Mouse (Mus musculus) hindbrain, postnatal 0 days (tissue): ENCODE measurements around the gene Tnip2. TPM values are rescaled to one million over a fixed set of nuclear protein-coding genes. Genes with fewer than 3 reads are reported as not detected.
A peak's percentile ranks its signal among the peaks of the same experiment; 100 is the strongest.

Source experiments
- ATAC-seq: fragments of 200-750 bp; cut with Nextera tagmentation; 2 replicates; pipeline ENCODE4 v1.8.0; 2017; ENCODE audit warnings: mild to moderate bottlenecking, moderate TSS enrichment, moderate library complexity
- DNase-seq: peaks from one replicate; pipeline ENCODE4 v3.0.0-alpha.2; 2015; ENCODE audit warnings: low spot score
- H3K27ac ChIP-seq: fragments of 300-500 bp; sonication (generic); 2 replicates; pipeline ENCODE4 v1.5.1; 2014; ENCODE audit warnings: mild to moderate bottlenecking
- H3K27me3 ChIP-seq: fragments of 300-500 bp; sonication (generic); 2 replicates; pipeline ENCODE4 v1.6.1; 2014; ENCODE audit warnings: low read length, mixed read lengths; ENCODE audit not compliant: insufficient read depth
- H3K36me3 ChIP-seq: fragments of 300-500 bp; sonication (generic); 2 replicates; pipeline ENCODE4 v1.6.1; 2014; ENCODE audit warnings: low read length, mixed read lengths; ENCODE audit not compliant: insufficient read depth
- H3K4me1 ChIP-seq: fragments of 300-500 bp; sonication (generic); 2 replicates; pipeline ENCODE4 v1.6.1; 2014; ENCODE audit warnings: antibody characterized with exemption, low read length, mixed read lengths; ENCODE audit not compliant: insufficient read depth
- H3K4me2 ChIP-seq: fragments of 300-500 bp; sonication (generic); 2 replicates; pipeline ENCODE4 v1.6.1; 2014; ENCODE audit warnings: low read depth, mild to moderate bottlenecking, low read length, moderate library complexity, mixed read lengths
- H3K4me3 ChIP-seq: fragments of 300-500 bp; sonication (generic); 2 replicates; pipeline ENCODE4 v1.5.1; 2014; ENCODE audit warnings: low read length
- H3K9ac ChIP-seq: fragments of 300-500 bp; sonication (generic); replicated peaks from 2 replicates; pipeline ENCODE4 v1.6.1; 2014; ENCODE audit warnings: mild to moderate bottlenecking, low read length, moderate library complexity, mixed read lengths
- H3K9me3 ChIP-seq: fragments of 300-500 bp; sonication (generic); 2 replicates; pipeline ENCODE4 v1.6.1; 2016; ENCODE audit warnings: low read length, mixed read lengths
- CTCF ChIP-seq: IDR thresholded peaks from 2 replicates; pipeline ENCODE4 v1.5.1; 2016; ENCODE audit warnings: antibody characterized with exemption, control low read depth, low read depth
- WGBS: fragments of 180-500 bp; shearing (Covaris S2); extraction: QIAGEN DNeasy Blood & Tissue Kit; methylation state at CpG from one replicate; pipeline ENCODE4 v1.1.7; 2014; 5-methylcytosine and 5-hydroxymethylcytosine counted together
- polyA plus RNA-seq: library from polyadenylated mRNA; unstranded; fragments of >200 nt; fragmentation: Nextera tagmentation; extraction: Ambion mirVana; gene quantifications from 2 replicates; pipeline ENCODE4 v1.2.1, GENCODE M21; 2015
- total RNA-seq: library from RNA; depleted of rRNA; stranded (reverse); fragments of >200 nt; gene quantifications from 2 replicates; pipeline ENCODE4 v1.2.3, GENCODE M21; 2014

Gene Tnip2
- total and polyA plus RNA-seq, 2 experiments from 2014 or later, result 12.8 to 14.5 TPM

- no peak overlapping the region for H3K4me3 ChIP-seq
- no peak overlapping the region for H3K4me2 ChIP-seq
- H3K9me3 ChIP-seq, result no peaks in the 10 kb centered on the region
- H3K9ac ChIP-seq, result no peak overlapping the region
- DNase-seq (no peak), ATAC-seq (no peak)
- H3K27me3 ChIP-seq, result no peaks in the 10 kb centered on the region
- H3K4me1 ChIP-seq, result no peaks in the 10 kb centered on the region
- no peak for TF ChIP-seq CTCF
- H3K36me3 ChIP-seq, result no peaks in the 10 kb centered on the region
- H3K27ac ChIP-seq, result no peak overlapping the region
- WGBS, result 78% methylated on average over 5 of the region's 5 CpGs
These were observed 12.9 kb downstream of the Tnip2 start for GRCm38 (mm10) chr5:34500886-34501285.

DNA sequence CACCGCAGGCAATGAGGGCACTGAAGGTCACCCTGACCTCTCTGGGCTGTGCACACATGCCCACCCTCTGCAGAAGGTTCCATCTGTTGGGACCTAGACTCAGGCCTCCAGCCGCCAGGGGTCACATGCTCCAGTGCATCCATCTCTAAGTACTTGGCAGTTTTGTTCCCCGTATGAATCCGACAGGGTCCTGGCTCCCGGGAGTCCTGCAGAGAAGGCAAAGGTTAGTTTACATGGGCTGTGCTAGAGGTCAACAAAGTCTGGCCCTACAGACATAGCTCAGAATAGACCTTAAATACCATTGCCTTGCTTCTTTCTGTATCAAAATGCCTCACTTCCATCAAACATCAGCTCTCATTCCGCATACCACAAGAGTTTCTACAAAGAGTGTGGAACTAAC lies 17.0 kb downstream of the Tnip2 start:
- 72% methylated on average over 6 of the region's 6 CpGs for WGBS
- no peak overlapping the region for H3K4me2 ChIP-seq
- H3K36me3 ChIP-seq, result no peaks in the 10 kb centered on the region
- no peaks in the 10 kb centered on the region for H3K4me1 ChIP-seq
- H3K9me3 ChIP-seq, result no peaks in the 10 kb centered on the region
- no peak overlapping the region for H3K9ac ChIP-seq
- no peaks in the 10 kb centered on the region for H3K27me3 ChIP-seq
- no peak overlapping the region for H3K4me3 ChIP-seq
- 0 out of 2 replicates have a peak, but pooled peaks have one; percentile 38 for ATAC-seq
- no peak for TF ChIP-seq CTCF
- no peak overlapping the region for H3K27ac ChIP-seq
- DNase-seq, result no peak

DNA sequence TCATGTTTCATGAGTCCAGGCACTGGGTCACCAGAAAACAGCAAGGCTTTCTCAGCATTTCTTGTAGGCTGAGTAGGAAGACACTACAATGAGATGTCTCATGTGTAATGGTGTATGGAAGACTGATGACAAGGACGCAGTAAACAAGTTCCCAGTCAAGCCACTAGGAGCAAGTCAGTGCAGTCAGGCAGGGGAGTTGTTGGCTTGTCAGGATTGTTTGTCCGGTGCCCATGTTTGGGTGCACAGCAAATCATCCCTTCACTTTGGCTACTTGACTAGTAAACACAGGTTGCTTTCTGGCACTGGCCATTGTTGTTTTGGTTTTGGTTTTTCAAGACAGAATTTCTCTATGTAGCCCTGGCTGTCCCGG lies 24.4 kb downstream of the Tnip2 start:
- Histone ChIP-seq H3K27ac (no peak overlapping the region), H3K4me1 (no peaks in the 10 kb centered on the region), H3K9ac (no peak overlapping the region), H3K9me3 (no peaks in the 10 kb centered on the region), H3K4me2 (no peak overlapping the region), H3K36me3 (peaks cover 12% of the 10 kb centered on the region; the same call in 1 of the 2 replicates), H3K27me3 (no peaks in the 10 kb centered on the region), H3K4me3 (no peak overlapping the region)
- WGBS, result 84% methylated on average over 3 of the region's 3 CpGs
- DNase-seq, result no peak
- ATAC-seq, result peak; percentile 43; the same call in 1 of the 2 replicates
- TF ChIP-seq CTCF, result peak; percentile 18; the same call in 1 of the 2 replicates

GRCm38 (mm10) chr5:34488741-34489417 lies 24.9 kb downstream of the Tnip2 start:
- TF ChIP-seq CTCF, result no peak
- peak; percentile 20 for DNase-seq
- 58% methylated on average over 6 of the region's 6 CpGs for WGBS

GRCm38 (mm10) chr5:34487320-34488090 lies 26.3 kb downstream of the Tnip2 start:
- Histone ChIP-seq H3K9ac (no peak overlapping the region), H3K27ac (no peak overlapping the region), H3K36me3 (peaks cover 12% of the 10 kb centered on the region), H3K9me3 (no peaks in the 10 kb centered on the region), H3K4me3 (no peak overlapping the region), H3K4me2 (no peak overlapping the region), H3K4me1 (no peaks in the 10 kb centered on the region), H3K27me3 (no peaks in the 10 kb centered on the region)
- no peak for ATAC-seq
- no peak for TF ChIP-seq CTCF
- no peak for DNase-seq
- WGBS, result 70% methylated on average over 6 of the region's 6 CpGs

More at GRCm38 (mm10) chr5:34488741-34489417, 24.9 kb downstream of the Tnip2 start:
- ATAC-seq, result peak; percentile 15; the same call in 1 of the 2 replicates
- Histone ChIP-seq H3K36me3 (peaks cover 12% of the 10 kb centered on the region; the same call in 1 of the 2 replicates), H3K9me3 (no peaks in the 10 kb centered on the region), H3K27ac (no peak overlapping the region), H3K4me3 (no peak overlapping the region), H3K9ac (no peak overlapping the region), H3K4me2 (no peak overlapping the region), H3K27me3 (no peaks in the 10 kb centered on the region), H3K4me1 (no peaks in the 10 kb centered on the region)

- no peaks in the 10 kb centered on the region for H3K9me3 ChIP-seq
- ATAC-seq (no peak), DNase-seq (no peak)
- H3K4me3 ChIP-seq, result no peak overlapping the region
- H3K36me3 ChIP-seq, result peaks cover 21% of the 10 kb centered on the region
- no peaks in the 10 kb centered on the region for H3K27me3 ChIP-seq
- WGBS, result 91% methylated on average over 15 of the region's 15 CpGs
- H3K4me1 ChIP-seq, result no peaks in the 10 kb centered on the region
- no peak for TF ChIP-seq CTCF
- no peak overlapping the region for H3K4me2 ChIP-seq
- H3K27ac ChIP-seq, result no peak overlapping the region
- no peak overlapping the region for H3K9ac ChIP-seq
These were observed 28.1 kb downstream of the Tnip2 start for GRCm38 (mm10) chr5:34485731-34486130.
